Mouse (Mus musculus): ENCODE measurements at regions not wholly inside any gene's neighbourhood (a gene's known extent, or its start where the extent isn't known, plus 50 kb on each side); places are given as distances from the start of the nearest gene placed in this dataset.

DNA sequence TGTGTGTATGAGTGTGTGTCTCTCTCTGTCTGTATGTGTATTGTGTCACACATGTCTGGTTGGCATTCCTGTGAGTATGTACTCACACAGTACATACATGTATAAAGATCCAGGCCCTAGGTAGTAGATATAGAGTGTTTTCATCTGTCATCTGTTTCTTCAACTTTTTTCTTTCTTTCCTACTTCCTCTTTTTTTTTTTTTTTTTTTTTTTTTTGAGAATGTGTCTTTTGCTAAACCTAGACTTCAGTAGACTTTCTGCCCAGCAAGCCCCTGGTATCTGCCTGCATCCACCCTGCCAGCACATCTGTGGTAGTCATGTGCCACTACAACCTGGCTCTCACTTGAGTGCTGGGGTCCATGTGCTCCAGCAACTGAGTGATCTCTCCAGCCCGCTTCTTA is 1073.3 kb downstream of the Diaph3 start:
- Histone ChIP-seq H3K9ac (ENCODE audit: control insufficient read depth, low read depth, low read length, poor library complexity, severe bottlenecking) (no peak overlapping the region), H3K79me2 (ENCODE audit: control insufficient read depth, insufficient read depth, low read length, poor library complexity) (no peaks in the 10 kb centered on the region), H3K4me3 (ENCODE audit: control insufficient read depth in 1 of 2, insufficient read depth in 1 of 2, low read depth in 2 of 2, low read length in 2 of 2) (no peak overlapping the region), H3K9me3 (replicated peaks; ENCODE audit: insufficient read depth, low read length) (no peaks in the 10 kb centered on the region), H3K27ac (ENCODE audit: control insufficient read depth, low read depth, low read length) (no peak overlapping the region), H3K27me3 (ENCODE audit: control insufficient read depth in 1 of 2, insufficient read depth in 2 of 2, low read length in 2 of 2) (no peaks in the 10 kb centered on the region), H3K4me1 (ENCODE audit: control insufficient read depth in 1 of 2, insufficient read depth in 2 of 2, low read length in 2 of 2) (no peaks in the 10 kb centered on the region), H3K36me3 (ENCODE audit: control insufficient read depth in 1 of 2, insufficient read depth in 2 of 2, low read length in 2 of 2) (no peaks in the 10 kb centered on the region)
- DNase-seq (ENCODE audit: low read depth, low spot score): peak; percentile 19
- TF ChIP-seq ZNF384 (IDR thresholded peaks at IDR 0.05; ENCODE audit: low read depth, low read length): peak; percentile 93
- no peak for TF ChIP-seq JUND (IDR thresholded peaks at IDR 0.05; ENCODE audit: low read depth, low read length)

GRCm38 (mm10) chr14:86063620-86063943 is 1077.5 kb downstream of the Diaph3 start:
- H3K9me3 ChIP-seq (replicated peaks; ENCODE audit: insufficient read depth, low read length): no peaks in the 10 kb centered on the region
- DNase-seq (ENCODE audit: low read depth, low spot score): no peak
- H3K27ac ChIP-seq (ENCODE audit: control insufficient read depth, low read depth, low read length): no peak overlapping the region
- no peaks in the 10 kb centered on the region for H3K4me1 ChIP-seq (ENCODE audit: control insufficient read depth in 1 of 2, insufficient read depth in 2 of 2, low read length in 2 of 2)
- H3K79me2 ChIP-seq (ENCODE audit: control insufficient read depth, insufficient read depth, low read length, poor library complexity): no peaks in the 10 kb centered on the region
- H3K36me3 ChIP-seq (ENCODE audit: control insufficient read depth in 1 of 2, insufficient read depth in 2 of 2, low read length in 2 of 2): no peaks in the 10 kb centered on the region
- no peak for TF ChIP-seq CTCF (IDR thresholded peaks at IDR 0.05 in 2 of 3, conservative IDR thresholded peaks at IDR 0.05 in 1 of 3; ENCODE audit: control insufficient read depth in 1 of 3, insufficient read depth in 1 of 3, low read depth in 2 of 3, low read length in 3 of 3, poor library complexity in 1 of 3, severe bottlenecking in 1 of 3)
- no peak for TF ChIP-seq POLR2AphosphoS2 (IDR thresholded peaks at IDR 0.05; ENCODE audit: low read length)
- no peak for TF ChIP-seq ZC3H11A (IDR thresholded peaks at IDR 0.05; ENCODE audit: low read depth, low read length)
- no peak for TF ChIP-seq MAX (IDR thresholded peaks at IDR 0.05; ENCODE audit: low read length)
- no peak for TF ChIP-seq HCFC1 (IDR thresholded peaks at IDR 0.05; ENCODE audit: low read depth, low read length)
- no peak for TF ChIP-seq NELFE (IDR thresholded peaks at IDR 0.05; ENCODE audit: low read depth, low read length)
- no peak overlapping the region for H3K9ac ChIP-seq (ENCODE audit: control insufficient read depth, low read depth, low read length, poor library complexity, severe bottlenecking)
- H3K27me3 ChIP-seq (ENCODE audit: control insufficient read depth in 1 of 2, insufficient read depth in 2 of 2, low read length in 2 of 2): no peaks in the 10 kb centered on the region
- no peak overlapping the region for H3K4me3 ChIP-seq (ENCODE audit: control insufficient read depth in 1 of 2, insufficient read depth in 1 of 2, low read depth in 2 of 2, low read length in 2 of 2)

DNA sequence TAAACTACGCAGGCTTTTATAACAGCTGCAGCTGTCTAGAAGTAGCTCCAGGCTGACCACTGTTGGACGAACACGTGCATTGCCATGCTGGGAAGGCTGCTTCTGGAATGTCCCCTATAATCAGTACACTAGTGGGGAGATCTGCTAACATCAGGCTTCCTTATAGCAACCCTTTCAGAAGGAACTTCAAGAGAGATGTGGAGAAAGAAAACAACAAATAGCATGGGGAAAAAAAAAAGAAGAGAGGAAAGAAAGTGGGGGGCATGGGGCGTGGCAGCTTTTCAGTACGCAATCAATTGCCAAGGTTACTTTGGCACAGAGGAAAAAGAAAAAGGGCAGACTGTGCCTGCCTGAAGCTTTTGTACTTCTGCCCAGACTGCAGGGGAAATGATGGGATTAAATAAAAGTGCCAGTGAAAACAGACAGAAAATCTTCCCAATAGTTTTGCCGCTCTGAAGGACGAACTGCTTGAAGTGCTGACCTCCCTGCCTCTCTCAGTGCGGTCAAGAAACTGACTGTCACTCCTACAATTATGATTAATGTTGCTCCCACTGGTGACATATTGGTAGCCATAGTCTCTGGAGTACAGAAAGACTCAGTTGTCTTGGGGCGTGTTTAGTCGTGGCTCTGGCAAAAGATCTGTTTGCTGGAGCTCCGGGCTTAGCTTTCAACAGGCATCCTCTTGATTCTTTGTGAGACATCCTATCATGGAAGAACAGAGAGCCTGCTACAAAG is 1078.0 kb downstream of the Diaph3 start:
- no peak for DNase-seq (ENCODE audit: low read depth, low spot score)
- Histone ChIP-seq H3K79me2 (ENCODE audit: control insufficient read depth, insufficient read depth, low read length, poor library complexity) (no peaks in the 10 kb centered on the region), H3K9ac (ENCODE audit: control insufficient read depth, low read depth, low read length, poor library complexity, severe bottlenecking) (no peak overlapping the region), H3K27me3 (ENCODE audit: control insufficient read depth in 1 of 2, insufficient read depth in 2 of 2, low read length in 2 of 2) (no peaks in the 10 kb centered on the region), H3K9me3 (replicated peaks; ENCODE audit: insufficient read depth, low read length) (no peaks in the 10 kb centered on the region), H3K4me1 (ENCODE audit: control insufficient read depth in 1 of 2, insufficient read depth in 2 of 2, low read length in 2 of 2) (no peaks in the 10 kb centered on the region), H3K27ac (ENCODE audit: control insufficient read depth, low read depth, low read length) (no peak overlapping the region), H3K4me3 (ENCODE audit: control insufficient read depth in 1 of 2, insufficient read depth in 1 of 2, low read depth in 2 of 2, low read length in 2 of 2) (no peak overlapping the region), H3K36me3 (ENCODE audit: control insufficient read depth in 1 of 2, insufficient read depth in 2 of 2, low read length in 2 of 2) (no peaks in the 10 kb centered on the region)
- TF ChIP-seq MYB (IDR thresholded peaks at IDR 0.05; ENCODE audit: low read depth, low read length) (no peak), EP300 (IDR thresholded peaks at IDR 0.05; ENCODE audit: low read depth in 1 of 2, low read length in 2 of 2) (no peak), GABPA (IDR thresholded peaks at IDR 0.05; ENCODE audit: low read depth, low read length) (no peak), ZKSCAN1 (IDR thresholded peaks at IDR 0.05; ENCODE audit: low read depth, low read length) (no peak), RAD21 (IDR thresholded peaks at IDR 0.05; ENCODE audit: low read depth, low read length) (no peak), MEF2A (IDR thresholded peaks at IDR 0.05; ENCODE audit: extremely low read depth, insufficient replicate concordance, low read depth, low read length, poor library complexity, severe bottlenecking) (no peak), TCF12 (IDR thresholded peaks at IDR 0.05; ENCODE audit: low read depth, low read length) (no peak)

Data from MEL (cell line).